Mouse (Mus musculus): ENCODE data around the gene Insc. TPM values are rescaled to one million over a fixed set of nuclear protein-coding genes. Genes with fewer than 3 reads are reported as not detected.

The Insc gene
- polyA plus RNA-seq, 1 experiment = 9.2 TPM

DNA sequence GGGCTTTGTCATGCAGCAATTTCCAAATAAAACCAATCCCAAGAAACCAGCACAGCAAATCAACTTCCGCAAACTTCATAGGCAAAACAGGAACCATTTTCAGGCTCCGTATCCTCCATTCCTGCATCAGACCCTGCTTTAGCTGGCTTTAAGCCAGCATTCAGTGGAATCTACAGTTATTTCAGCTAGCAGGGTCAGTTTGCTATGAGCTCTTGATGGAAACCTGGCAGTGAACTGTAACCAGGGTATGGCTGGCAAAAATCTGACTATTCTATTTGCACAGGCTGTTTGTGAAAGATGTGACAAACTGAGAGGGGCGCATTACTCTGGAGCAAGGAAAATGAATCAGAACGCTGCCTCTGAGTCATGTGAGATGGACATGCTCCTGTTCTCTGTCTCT is 146.7 kb downstream of the Insc start:
- Histone ChIP-seq H3K27ac (ENCODE audit: insufficient read depth, low read length) (no peak overlapping the region), H3K4me1 (ENCODE audit: control insufficient read depth, insufficient read depth, low read length) (no peaks in the 10 kb centered on the region), H3K4me3 (ENCODE audit: insufficient read depth, low read length) (no peak overlapping the region)
- TF ChIP-seq CTCF (IDR thresholded peaks at IDR 0.05; ENCODE audit: borderline replicate concordance, insufficient read depth, low read length) (no peak), POLR2A (IDR thresholded peaks at IDR 0.05; ENCODE audit: low read depth, low read length) (no peak)

GRCm38 (mm10) chr7:114892618-114893257 is 149.2 kb downstream of the Insc start:
- Histone ChIP-seq H3K4me1 (ENCODE audit: control insufficient read depth, insufficient read depth, low read length) (no peaks in the 10 kb centered on the region), H3K4me3 (ENCODE audit: insufficient read depth, low read length) (no peak overlapping the region), H3K27ac (ENCODE audit: insufficient read depth, low read length) (no peak overlapping the region)
- TF ChIP-seq POLR2A (IDR thresholded peaks at IDR 0.05; ENCODE audit: low read depth, low read length) (no peak), CTCF (IDR thresholded peaks at IDR 0.05; ENCODE audit: borderline replicate concordance, insufficient read depth, low read length) (no peak)

- H3K27ac ChIP-seq (ENCODE audit: insufficient read depth, low read length) = no peak overlapping the region
- TF ChIP-seq CTCF (IDR thresholded peaks at IDR 0.05; ENCODE audit: borderline replicate concordance, insufficient read depth, low read length) (no peak), POLR2A (IDR thresholded peaks at IDR 0.05; ENCODE audit: low read depth, low read length) (no peak)
- H3K4me3 ChIP-seq (ENCODE audit: insufficient read depth, low read length) = no peak overlapping the region
- H3K4me1 ChIP-seq (ENCODE audit: control insufficient read depth, insufficient read depth, low read length) = no peaks in the 10 kb centered on the region
Measured at GRCm38 (mm10) chr7:114893889-114894288, 150.4 kb downstream of the Insc start.

GRCm38 (mm10) chr7:114896966-114897697 is 153.6 kb downstream of the Insc start:
- H3K27ac ChIP-seq (ENCODE audit: insufficient read depth, low read length) = no peak overlapping the region
- no peak overlapping the region for H3K4me3 ChIP-seq (ENCODE audit: insufficient read depth, low read length)
- H3K4me1 ChIP-seq (ENCODE audit: control insufficient read depth, insufficient read depth, low read length) = no peaks in the 10 kb centered on the region
- TF ChIP-seq POLR2A (IDR thresholded peaks at IDR 0.05; ENCODE audit: low read depth, low read length) (no peak), CTCF (IDR thresholded peaks at IDR 0.05; ENCODE audit: borderline replicate concordance, insufficient read depth, low read length) (no peak)

Other genes with a start within 250 kb of the Insc start
- 3.4 and 3.5 TPM in 2 replicates for gene Cyp2r1, start 180.7 kb upstream of the Insc start, polyA plus RNA-seq (2011; ENCODE audit: insufficient read length, low read depth, missing spikeins)
- gene Calca, start 107.3 kb upstream of the Insc start, polyA plus RNA-seq (2011; ENCODE audit: insufficient read length, low read depth, missing spikeins) = 1.4 TPM in 1 of 2 replicates, not detected in the other
- 0.76 TPM in 1 of 2 replicates, not detected in the other for gene Calcb, start 25.1 kb upstream of the Insc start, polyA plus RNA-seq (2011; ENCODE audit: insufficient read length, low read depth, missing spikeins)

Measured in embryonic fibroblast, embryonic 13.5 days (primary cell).